Mouse (Mus musculus) heart, postnatal 0 days (tissue): Measurements from ENCODE around the gene Mterf4. TPM values are rescaled to one million over a fixed set of nuclear protein-coding genes. Genes with fewer than 3 reads are reported as not detected.

ENCODE experiments used
- ATAC-seq: fragments of 200-750 bp; cut with Nextera tagmentation; 2 replicates; pipeline ENCODE4 v1.8.0; 2017; ENCODE audit warnings: low read depth, moderate number of reproducible peaks, moderate library complexity; ENCODE audit not compliant: insufficient read depth
- DNase-seq: peaks from one replicate; pipeline ENCODE4 v3.0.0-alpha.2; 2016; ENCODE audit warnings: low spot score
- H3K27ac ChIP-seq: fragments of 300-500 bp; sonication (generic); 2 replicates; pipeline ENCODE4 v1.5.1; 2014; ENCODE audit warnings: low read depth, mild to moderate bottlenecking
- H3K27me3 ChIP-seq: fragments of 300-500 bp; sonication (generic); 2 replicates; pipeline ENCODE4 v1.6.1; 2014; ENCODE audit warnings: low read length, mixed read lengths; ENCODE audit not compliant: control insufficient read depth, insufficient read depth
- H3K36me3 ChIP-seq: fragments of 300-500 bp; sonication (generic); replicated peaks from 2 replicates; pipeline ENCODE4 v1.6.1; 2014; ENCODE audit warnings: low read length, mixed read lengths; ENCODE audit not compliant: control insufficient read depth, insufficient read depth
- H3K4me1 ChIP-seq: fragments of 300-500 bp; sonication (generic); 2 replicates; pipeline ENCODE4 v1.6.1; 2014; ENCODE audit warnings: antibody characterized with exemption; ENCODE audit not compliant: control insufficient read depth, insufficient read depth
- H3K4me2 ChIP-seq: fragments of 300-500 bp; sonication (generic); 2 replicates; pipeline ENCODE4 v1.6.1; 2014; ENCODE audit warnings: low read depth, mild to moderate bottlenecking, low read length, moderate library complexity
- H3K4me3 ChIP-seq: fragments of 300-500 bp; sonication (generic); 2 replicates; pipeline ENCODE4 v1.5.1; 2014; ENCODE audit warnings: low read depth, low read length
- H3K9ac ChIP-seq: fragments of 300-500 bp; sonication (generic); replicated peaks from 2 replicates; pipeline ENCODE4 v1.6.1; 2014; ENCODE audit warnings: low read depth, low read length, mixed read lengths
- H3K9me3 ChIP-seq: fragments of 300-500 bp; sonication (generic); replicated peaks from 2 replicates; pipeline ENCODE4 v1.6.1; 2016; ENCODE audit warnings: low read length; ENCODE audit not compliant: control insufficient read depth
- CTCF ChIP-seq: IDR thresholded peaks from 2 replicates; pipeline ENCODE4 v1.5.1; 2016; ENCODE audit warnings: antibody characterized with exemption, control low read depth, low read depth
- EP300 ChIP-seq: IDR thresholded peaks from 2 replicates; pipeline ENCODE4 v1.6.1; 2016; ENCODE audit warnings: antibody characterized with exemption, low read depth
- WGBS: fragments of 180-500 bp; shearing (Covaris S2); extraction: QIAGEN DNeasy Blood & Tissue Kit; methylation state at CpG from one replicate; pipeline ENCODE4 v1.1.7; 2014; 5-methylcytosine and 5-hydroxymethylcytosine counted together
- polyA plus RNA-seq: library from polyadenylated mRNA; unstranded; fragments of >200 nt; fragmentation: Nextera tagmentation; extraction: Ambion mirVana; gene quantifications from 2 replicates; pipeline ENCODE4 v1.2.1, GENCODE M21; 2015
- total RNA-seq: library from RNA; depleted of rRNA; stranded (reverse); fragments of >200 nt; gene quantifications from 2 replicates; pipeline ENCODE4 v1.2.3, GENCODE M21; 2014; ENCODE audit warnings: low replicate concordance

The Mterf4 gene
- total and polyA plus RNA-seq, 2 experiments from 2014 or later: 17.4 to 17.8 TPM

DNA sequence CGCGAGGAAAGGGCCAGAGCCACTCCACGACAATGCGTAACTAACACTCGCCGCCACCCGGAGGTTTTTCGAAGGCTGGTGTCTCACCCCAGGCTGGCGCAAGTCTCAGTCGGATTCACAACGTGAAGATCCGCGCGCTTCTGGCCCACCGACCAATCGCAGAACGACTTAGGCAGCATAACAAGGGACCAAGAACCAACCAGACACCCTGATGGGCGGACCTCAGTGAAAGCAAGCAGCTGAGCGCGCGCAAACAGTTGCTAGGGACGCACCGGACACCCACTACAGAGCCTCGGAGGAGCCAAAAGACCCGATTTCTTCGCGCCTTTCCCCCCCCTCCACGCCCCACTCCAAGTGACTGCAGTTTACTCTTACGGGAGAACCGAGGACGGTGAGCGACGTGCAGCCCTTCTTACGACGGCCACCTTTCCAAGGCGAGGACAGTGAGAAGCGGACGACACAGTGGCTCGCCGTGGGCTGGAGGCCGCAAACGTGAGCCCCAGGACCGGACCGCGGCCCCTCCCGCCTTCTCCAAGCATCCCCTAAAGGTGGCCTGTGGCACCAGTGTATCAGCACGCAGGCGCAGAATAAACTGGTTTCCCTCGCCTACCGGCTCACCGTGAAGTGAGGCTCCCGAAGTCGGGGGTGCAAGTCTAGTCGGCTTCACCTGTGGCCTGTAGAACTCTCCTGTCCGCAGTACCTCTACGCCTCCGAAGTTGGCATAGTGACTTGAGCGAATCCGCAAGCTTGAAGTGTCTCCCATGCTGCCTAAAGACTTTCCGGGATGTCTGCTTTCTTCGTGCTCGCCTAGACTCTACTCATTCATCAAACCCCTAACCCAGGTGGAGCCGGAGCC is 37.2 kb upstream of the Mterf4 start, which contains the start of the genes Ppp1r7 and Pask:
Ppp1r7 (plus strand) TSS at position 207 of the 856 bp plus-strand sequence.
Pask (minus strand) TSS at position 835 of the 856 bp plus-strand sequence.
- Histone ChIP-seq H3K4me2 (peak within 1 kb of the TSS; percentile 88), H3K27ac (peak within 1 kb of the TSS; percentile 71), H3K4me1 (peaks cover 11% of the 10 kb centered on the region; the same call in 1 of the 2 replicates), H3K4me3 (peak within 1 kb of the TSS; percentile 94), H3K9me3 (no peaks in the 10 kb centered on the region), H3K9ac (peak within 1 kb of the TSS; percentile 83), H3K36me3 (peaks cover 9% of the 10 kb centered on the region), H3K27me3 (no peaks in the 10 kb centered on the region)
- TF ChIP-seq CTCF (no peak), EP300 (no peak)
- peak; percentile 94 for ATAC-seq
- peak; percentile 95 for DNase-seq
- under 1% methylated on average over 63 of the region's 63 CpGs for WGBS

DNA sequence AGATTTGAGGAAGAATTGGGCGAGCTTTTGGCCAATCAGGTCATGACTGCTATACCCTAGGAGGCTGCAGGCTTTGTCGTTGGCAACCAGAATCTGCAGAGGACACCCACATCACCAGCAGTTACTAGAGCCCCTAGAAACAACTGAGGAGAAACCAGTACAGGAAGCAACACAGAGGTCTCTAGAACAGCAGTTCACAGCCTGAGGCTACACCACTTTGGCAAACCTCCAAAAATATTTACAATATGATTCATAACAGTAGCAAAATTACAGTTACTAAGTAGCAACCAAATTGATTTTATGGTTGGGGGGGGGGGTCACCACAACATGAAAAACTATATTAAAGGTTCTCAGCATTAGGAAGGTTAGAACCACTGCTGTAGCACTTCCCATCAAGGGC is 28.9 kb upstream of the Mterf4 start:
- H3K27ac ChIP-seq: no peak overlapping the region
- peaks cover 27% of the 10 kb centered on the region for H3K36me3 ChIP-seq
- H3K9me3 ChIP-seq: no peaks in the 10 kb centered on the region
- H3K4me1 ChIP-seq: no peaks in the 10 kb centered on the region
- ATAC-seq (no peak), DNase-seq (no peak)
- TF ChIP-seq EP300: no peak
- TF ChIP-seq CTCF: no peak
- H3K9ac ChIP-seq: no peak overlapping the region
- no peak overlapping the region for H3K4me3 ChIP-seq
- H3K4me2 ChIP-seq: no peak overlapping the region
- WGBS: 80% methylated on average over 2 of the region's 2 CpGs
- no peaks in the 10 kb centered on the region for H3K27me3 ChIP-seq

DNA sequence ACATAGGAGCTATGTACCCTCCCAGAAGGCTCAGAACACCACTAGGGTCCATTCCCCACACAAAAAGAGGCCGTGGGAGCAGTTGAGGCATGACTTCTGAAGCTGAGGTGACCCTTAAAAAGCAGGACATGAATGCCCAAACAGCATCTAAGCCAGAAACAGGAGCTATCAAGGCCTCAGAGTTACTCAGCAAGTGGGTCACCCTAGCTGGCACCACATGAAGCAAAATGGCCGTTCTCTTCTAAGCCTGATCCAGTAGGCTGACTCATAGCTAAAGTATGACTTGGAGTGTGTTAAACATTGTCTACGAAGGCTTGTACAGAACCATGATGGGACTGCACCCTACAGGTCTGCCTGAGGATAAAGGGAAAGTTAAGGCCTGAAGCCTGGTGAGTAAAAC is 20.7 kb upstream of the Mterf4 start:
- no peak for ATAC-seq
- 60% methylated on average over 3 of the region's 3 CpGs for WGBS
- peaks cover 52% of the 10 kb centered on the region for H3K36me3 ChIP-seq

DNA sequence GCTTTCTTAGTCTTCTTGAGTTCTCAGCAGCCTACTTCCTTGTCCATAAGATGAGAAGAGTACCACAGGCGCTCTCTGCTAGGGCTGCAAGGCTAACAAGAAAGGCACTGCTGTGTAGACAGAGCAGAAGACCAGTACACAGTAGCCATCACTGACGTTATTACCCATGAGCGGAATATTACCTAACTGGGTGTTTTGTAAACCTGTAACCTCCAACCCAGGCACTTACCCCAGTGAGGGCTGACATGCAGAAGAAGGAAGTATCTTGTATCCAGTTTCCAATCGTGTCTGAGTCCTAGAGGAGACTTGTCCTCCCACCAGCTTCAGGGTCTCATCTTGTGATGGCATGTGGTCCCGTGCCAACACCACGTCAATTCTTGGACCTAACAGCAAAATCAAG is 18.3 kb upstream of the Mterf4 start:
- 92% methylated on average over 6 of the region's 6 CpGs for WGBS
- Histone ChIP-seq H3K27ac (no peak overlapping the region), H3K36me3 (peaks cover 56% of the 10 kb centered on the region), H3K4me3 (no peak overlapping the region), H3K9ac (no peak overlapping the region), H3K4me2 (no peak overlapping the region), H3K4me1 (no peaks in the 10 kb centered on the region), H3K27me3 (no peaks in the 10 kb centered on the region), H3K9me3 (no peaks in the 10 kb centered on the region)
- DNase-seq (no peak), ATAC-seq (no peak)
- TF ChIP-seq EP300: no peak
- no peak for TF ChIP-seq CTCF

More for the DNA sequence above, 20.7 kb upstream of the Mterf4 start:
- Histone ChIP-seq H3K27me3 (no peaks in the 10 kb centered on the region), H3K4me1 (no peaks in the 10 kb centered on the region), H3K4me2 (no peak overlapping the region), H3K9me3 (no peaks in the 10 kb centered on the region), H3K27ac (no peak overlapping the region), H3K4me3 (no peak overlapping the region), H3K9ac (no peak overlapping the region)
- DNase-seq: no peak
- no peak for TF ChIP-seq EP300
- TF ChIP-seq CTCF: no peak

DNA sequence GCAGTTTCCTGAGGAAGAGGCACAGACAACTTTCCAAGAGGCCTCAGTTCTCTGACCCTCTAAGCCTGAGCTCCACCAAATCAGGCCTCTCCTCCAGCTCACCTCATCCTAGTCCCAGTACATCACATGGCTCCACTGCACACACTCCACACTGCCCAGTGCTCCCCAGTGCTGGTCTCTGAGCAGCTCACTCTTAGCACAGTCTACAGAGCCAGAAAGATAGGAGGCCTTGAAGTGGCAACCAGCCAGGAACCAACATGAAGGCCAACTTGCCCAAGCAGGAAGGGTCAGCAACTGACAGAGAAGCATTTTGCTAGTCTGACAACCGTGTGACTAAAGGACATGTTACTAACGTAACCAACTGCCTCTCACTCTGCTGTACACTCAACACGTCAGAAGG is 5.1 kb downstream of the Mterf4 start:
- H3K36me3 ChIP-seq: peaks cover 70% of the 10 kb centered on the region
- 46% methylated on average over 3 of the region's 3 CpGs for WGBS

More for the DNA sequence above, 5.1 kb downstream of the Mterf4 start:
- Histone ChIP-seq H3K27me3 (no peaks in the 10 kb centered on the region), H3K4me2 (no peak overlapping the region), H3K9me3 (no peaks in the 10 kb centered on the region), H3K4me3 (no peak overlapping the region), H3K9ac (no peak overlapping the region), H3K4me1 (peaks cover 6% of the 10 kb centered on the region; the same call in 1 of the 2 replicates), H3K27ac (no peak overlapping the region)
- ATAC-seq (no peak), DNase-seq (no peak)
- TF ChIP-seq EP300 (no peak), CTCF (no peak)
